Mouse (Mus musculus) myocyte (in vitro differentiated cells): ENCODE results near the gene Slc7a14.

Experiments
- CEBPB ChIP-seq: IDR thresholded peaks from 2 replicates; pipeline ENCODE4 v1.6.1; 2011; ENCODE audit warnings: mild to moderate bottlenecking, moderate library complexity; ENCODE audit not compliant: poor library complexity, insufficient read depth, severe bottlenecking
- E2F4 ChIP-seq: IDR thresholded peaks from one replicate; pipeline ENCODE4 v1.6.1; 2011; ENCODE audit warnings: mild to moderate bottlenecking, control low read depth, moderate library complexity; ENCODE audit not compliant: insufficient read depth
- MAX ChIP-seq: IDR thresholded peaks from one replicate; pipeline ENCODE4 v1.6.1; 2011; ENCODE audit warnings: low read depth, mild to moderate bottlenecking, control low read depth
- MYOD1 ChIP-seq, 3 experiments: IDR thresholded peaks; one replicate each; pipeline ENCODE4 v1.6.1; 2011; ENCODE audit warnings: control low read depth in 2 of 3, low read depth in 2 of 3, mild to moderate bottlenecking in 2 of 3, moderate library complexity in 1 of 3; ENCODE audit not compliant: insufficient read length in 2 of 3, control insufficient read depth in 1 of 3
- MYOG ChIP-seq, 3 experiments: IDR thresholded peaks; one replicate each; pipeline ENCODE4 v1.6.1; 2011; ENCODE audit warnings: control low read depth in 2 of 3, low read depth in 2 of 3, mild to moderate bottlenecking in 2 of 3; ENCODE audit not compliant: insufficient read length in 2 of 3, control insufficient read depth in 1 of 3, insufficient read depth in 1 of 3
- POLR2A ChIP-seq: IDR thresholded peaks from one replicate; pipeline ENCODE4 v1.6.1; 2011; ENCODE audit warnings: low read depth, mild to moderate bottlenecking, control low read depth, moderate library complexity; ENCODE audit not compliant: insufficient read length
- POLR2AphosphoS2 ChIP-seq: IDR thresholded peaks from one replicate; pipeline ENCODE4 v1.6.1; 2011; ENCODE audit warnings: low read depth, control low read depth; ENCODE audit not compliant: insufficient read length
- REST ChIP-seq: IDR thresholded peaks from one replicate; pipeline ENCODE4 v1.6.1; 2011; ENCODE audit warnings: mild to moderate bottlenecking, control low read depth, moderate library complexity; ENCODE audit not compliant: insufficient read depth, insufficient read length
- TCF12 ChIP-seq: IDR thresholded peaks from one replicate; pipeline ENCODE4 v1.6.1; 2011; ENCODE audit warnings: mild to moderate bottlenecking, control low read depth; ENCODE audit not compliant: poor library complexity, insufficient read depth, severe bottlenecking
- USF1 ChIP-seq: IDR thresholded peaks from one replicate; pipeline ENCODE4 v1.6.1; 2011; ENCODE audit warnings: low read depth, mild to moderate bottlenecking, control low read depth, moderate library complexity

GRCm38 (mm10) chr3:31327791-31328190, 17.6 kb upstream of the Slc7a14 start:
- TF ChIP-seq POLR2A (no peak), E2F4 (no peak), POLR2AphosphoS2 (no peak), MAX (no peak), TCF12 (no peak), MYOD1 (IDR thresholded peaks at IDR 0.05; ENCODE audit: control insufficient read depth in 1 of 3, insufficient read length in 2 of 3, low read depth in 2 of 3) (no peak), MYOG (IDR thresholded peaks at IDR 0.05; ENCODE audit: control insufficient read depth in 1 of 3, insufficient read depth in 1 of 3, insufficient read length in 2 of 3, low read depth in 2 of 3) (no peak), USF1 (no peak), REST (no peak), CEBPB (no peak)
